Mouse (Mus musculus) liver, embryonic 11.5 days (tissue): ENCODE results near the gene Slc35e3. TPM values are rescaled to one million over a fixed set of nuclear protein-coding genes. Genes with fewer than 3 reads are reported as not detected.

ENCODE experiments used
- ATAC-seq: fragments of 200-750 bp; cut with Nextera tagmentation; replicated peaks from 2 replicates; pipeline ENCODE4 v1.8.0; 2017; ENCODE audit warnings: moderate number of reproducible peaks, mild to moderate bottlenecking, moderate TSS enrichment, moderate library complexity; ENCODE audit not compliant: low FRiP score
- DNase-seq: peaks from one replicate; pipeline ENCODE4 v3.0.0-alpha.2; 2017; ENCODE audit warnings: low spot score
- H3K27ac ChIP-seq: fragments of 300-500 bp; sonication (generic); 2 replicates; pipeline ENCODE4 v1.5.1; 2014; ENCODE audit warnings: mild to moderate bottlenecking, low read depth, low read length, control low read depth
- H3K27me3 ChIP-seq: fragments of 300-500 bp; sonication (generic); replicated peaks from 2 replicates; pipeline ENCODE4 v1.6.1; 2014; ENCODE audit warnings: low read length, mixed read lengths; ENCODE audit not compliant: control insufficient read depth, insufficient read depth
- H3K36me3 ChIP-seq: fragments of 300-500 bp; sonication (generic); 2 replicates; pipeline ENCODE4 v1.6.1; 2014; ENCODE audit warnings: mild to moderate bottlenecking, low read length, moderate library complexity, mixed read lengths; ENCODE audit not compliant: control insufficient read depth, insufficient read depth
- H3K4me1 ChIP-seq: fragments of 300-500 bp; sonication (generic); replicated peaks from 2 replicates; pipeline ENCODE4 v1.6.1; 2014; ENCODE audit warnings: low read length, mixed read lengths; ENCODE audit not compliant: control insufficient read depth, insufficient read depth
- H3K4me2 ChIP-seq: fragments of 300-500 bp; sonication (generic); 2 replicates; pipeline ENCODE4 v1.6.1; 2014; ENCODE audit warnings: mild to moderate bottlenecking, control low read depth, moderate library complexity
- H3K4me3 ChIP-seq: fragments of 300-500 bp; sonication (generic); 2 replicates; pipeline ENCODE4 v1.5.1; 2014; ENCODE audit warnings: low read depth, low read length, control low read depth
- H3K9ac ChIP-seq: fragments of 300-500 bp; sonication (generic); 2 replicates; pipeline ENCODE4 v1.6.1; 2014; ENCODE audit warnings: low read depth, low read length, control low read depth
- H3K9me3 ChIP-seq: fragments of 300-500 bp; sonication (generic); 2 replicates; pipeline ENCODE4 v1.6.1; 2016; ENCODE audit warnings: low read length, inconsistent platforms, mixed read lengths; ENCODE audit not compliant: control insufficient read depth
- WGBS: fragments of 180-500 bp; shearing (Covaris S2); extraction: QIAGEN DNeasy Blood & Tissue Kit; methylation state at CpG from one replicate; pipeline ENCODE4 v1.1.7; 2014; 5-methylcytosine and 5-hydroxymethylcytosine counted together
- polyA plus RNA-seq: library from polyadenylated mRNA; unstranded; fragments of >200 nt; fragmentation: Nextera tagmentation; extraction: Ambion mirVana; gene quantifications from 2 replicates; pipeline ENCODE4 v1.2.1, GENCODE M21; 2014

Gene Slc35e3
- polyA plus RNA-seq, 1 experiment from 2014 or later, result 7.2 TPM

- Histone ChIP-seq H3K9ac (no peak overlapping the region), H3K4me3 (no peak overlapping the region), H3K4me2 (no peak overlapping the region), H3K27ac (no peak overlapping the region), H3K27me3 (no peaks in the 10 kb centered on the region), H3K4me1 (no peaks in the 10 kb centered on the region), H3K36me3 (peaks cover 63% of the 10 kb centered on the region), H3K9me3 (no peaks in the 10 kb centered on the region)
- WGBS, result 95% methylated on average over 10 of the region's 10 CpGs
- DNase-seq, result no peak
- no peak for ATAC-seq
These were observed 47.6 kb downstream of the Slc35e3 start for GRCm38 (mm10) chr10:117698313-117699138.

DNA sequence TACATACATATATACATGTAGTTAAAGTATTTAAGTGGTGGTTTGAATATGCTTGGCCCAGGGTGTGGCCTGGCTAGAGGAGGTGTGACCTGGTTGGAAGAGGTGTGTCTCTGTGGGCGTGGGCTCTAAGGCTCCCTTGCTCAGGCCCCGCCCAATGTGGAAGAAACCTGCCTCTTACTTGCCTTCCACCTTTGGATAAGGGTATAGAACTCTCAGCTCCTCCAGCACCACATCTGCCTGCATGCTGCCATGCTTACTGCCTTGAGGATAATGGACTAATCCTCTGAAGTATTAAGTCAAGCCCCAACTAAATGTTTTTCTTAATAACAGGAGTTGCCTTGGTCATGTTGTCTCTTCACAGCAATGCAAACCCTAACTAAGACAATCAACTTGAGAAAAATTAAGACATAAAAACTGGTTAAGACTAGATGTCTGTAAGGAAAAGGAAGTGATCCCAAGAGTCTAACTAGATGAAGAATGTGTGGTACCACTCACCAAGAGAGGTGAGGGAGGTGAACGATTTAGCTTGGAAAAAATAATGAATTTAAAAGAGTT is 48.5 kb downstream of the Slc35e3 start:
- H3K9me3 ChIP-seq, result no peaks in the 10 kb centered on the region
- WGBS, result 94% methylated on average over 3 of the region's 3 CpGs
- ATAC-seq (peak; percentile 47; the same call in 1 of the 2 replicates), DNase-seq (no peak)
- H3K4me1 ChIP-seq, result no peaks in the 10 kb centered on the region
- H3K9ac ChIP-seq, result no peak overlapping the region
- no peaks in the 10 kb centered on the region for H3K27me3 ChIP-seq
- no peak overlapping the region for H3K27ac ChIP-seq
- H3K36me3 ChIP-seq, result peaks cover 59% of the 10 kb centered on the region
- no peak overlapping the region for H3K4me2 ChIP-seq
- H3K4me3 ChIP-seq, result no peak overlapping the region

DNA sequence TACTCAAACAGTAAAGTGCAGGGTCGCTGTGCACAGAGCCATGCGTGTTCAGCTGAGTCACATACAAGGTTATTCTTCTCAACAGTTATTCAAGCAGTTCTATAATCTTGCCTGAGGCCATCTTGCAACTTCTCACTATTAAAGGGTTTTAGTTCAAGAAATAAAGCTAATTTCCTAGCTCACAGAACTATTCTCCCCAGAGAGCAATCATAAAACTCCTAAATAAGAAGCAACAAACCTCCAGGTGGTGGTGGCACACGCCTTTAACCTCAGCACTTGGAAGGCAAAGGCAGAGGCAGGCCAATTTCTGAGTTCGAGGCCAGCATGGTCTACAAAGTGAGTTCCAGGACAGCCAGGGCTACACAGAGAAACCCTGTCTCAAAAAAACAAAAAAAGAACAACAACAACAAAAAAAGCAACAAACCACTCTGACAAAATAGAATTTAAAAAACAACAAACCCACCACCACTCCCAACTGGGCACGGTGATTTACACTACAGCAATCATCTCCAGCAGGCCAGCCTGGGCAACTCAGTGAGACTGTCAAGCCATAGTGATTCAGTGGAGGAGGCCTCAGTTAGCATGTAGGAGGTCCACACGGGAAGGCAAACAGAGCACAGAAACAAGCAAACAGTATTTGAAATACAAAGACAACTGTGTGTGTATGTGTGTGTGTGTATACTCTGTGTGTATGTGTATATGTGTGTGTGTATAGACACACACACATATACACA is 49.2 kb downstream of the Slc35e3 start:
- no peak overlapping the region for H3K4me3 ChIP-seq
- H3K9me3 ChIP-seq, result no peaks in the 10 kb centered on the region
- WGBS, result 92% methylated on average over 6 of the region's 6 CpGs
- ATAC-seq, result no peak
- no peaks in the 10 kb centered on the region for H3K27me3 ChIP-seq
- H3K4me2 ChIP-seq, result no peak overlapping the region
- no peak for DNase-seq
- peaks cover 61% of the 10 kb centered on the region for H3K36me3 ChIP-seq
- H3K9ac ChIP-seq, result no peak overlapping the region
- no peaks in the 10 kb centered on the region for H3K4me1 ChIP-seq
- no peak overlapping the region for H3K27ac ChIP-seq

DNA sequence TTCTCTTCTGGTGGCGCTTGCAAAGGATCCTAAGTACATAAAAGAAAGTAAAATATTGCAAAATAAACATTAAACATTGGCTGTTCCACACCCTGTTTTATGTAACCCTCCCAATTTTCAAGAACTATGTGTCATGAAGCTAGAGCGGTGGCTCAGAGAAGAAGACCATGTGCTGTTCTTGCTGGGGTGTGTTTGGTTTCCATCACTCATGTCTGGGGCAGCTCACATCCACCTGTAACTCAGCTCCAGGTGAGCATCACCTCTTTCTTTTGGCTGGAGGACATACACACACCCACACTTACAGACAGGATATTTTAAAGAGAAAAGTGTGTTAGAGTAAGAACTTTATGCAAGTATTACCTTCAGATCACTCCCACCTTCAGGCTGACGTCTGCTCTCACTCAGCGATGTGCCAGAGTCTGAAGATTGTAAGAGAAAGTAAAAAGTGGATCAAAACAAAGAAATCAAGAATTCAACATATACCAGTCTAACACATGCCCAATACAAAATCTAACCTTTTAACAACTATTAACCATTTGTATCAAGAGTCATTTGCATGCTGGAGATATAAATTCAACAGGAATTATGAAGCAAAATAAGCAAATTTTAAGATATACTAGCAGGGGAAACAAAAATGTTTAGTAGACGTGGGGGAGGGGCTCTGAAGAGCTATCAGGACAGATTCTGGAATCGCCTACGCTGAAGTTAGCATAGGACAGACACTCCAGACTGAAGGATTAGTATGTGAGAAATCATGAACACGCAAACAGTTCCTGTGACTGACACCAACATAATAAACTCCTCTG is 49.9 kb downstream of the Slc35e3 start:
- Histone ChIP-seq H3K9ac (no peak overlapping the region), H3K4me3 (no peak overlapping the region), H3K27ac (no peak overlapping the region), H3K4me1 (no peaks in the 10 kb centered on the region), H3K4me2 (no peak overlapping the region), H3K36me3 (peaks cover 57% of the 10 kb centered on the region), H3K9me3 (no peaks in the 10 kb centered on the region), H3K27me3 (no peaks in the 10 kb centered on the region)
- WGBS, result 89% methylated on average over 8 of the region's 8 CpGs
- ATAC-seq (no peak), DNase-seq (no peak)

DNA sequence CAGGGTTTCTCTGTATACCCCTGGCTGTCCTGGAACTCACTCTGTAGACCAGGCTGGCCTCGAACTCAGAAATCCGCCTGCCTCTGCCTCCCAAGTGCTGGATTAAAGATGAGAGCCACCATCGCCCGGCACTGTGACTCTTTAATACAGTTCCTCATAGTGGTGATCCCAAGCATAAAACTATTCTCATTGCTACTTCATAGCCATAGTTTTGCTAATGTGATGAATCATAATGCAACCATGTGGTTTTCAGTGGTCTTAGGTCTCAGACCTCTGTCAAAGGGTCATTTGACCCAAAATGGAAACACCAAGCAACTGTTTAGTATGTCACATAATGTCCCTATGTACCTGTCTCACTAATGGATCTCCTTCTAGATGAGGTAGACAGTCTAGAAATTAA is 50.6 kb downstream of the Slc35e3 start:
- 90% methylated on average over 4 of the region's 4 CpGs for WGBS
- no peak for ATAC-seq
- no peaks in the 10 kb centered on the region for H3K4me1 ChIP-seq

DNA sequence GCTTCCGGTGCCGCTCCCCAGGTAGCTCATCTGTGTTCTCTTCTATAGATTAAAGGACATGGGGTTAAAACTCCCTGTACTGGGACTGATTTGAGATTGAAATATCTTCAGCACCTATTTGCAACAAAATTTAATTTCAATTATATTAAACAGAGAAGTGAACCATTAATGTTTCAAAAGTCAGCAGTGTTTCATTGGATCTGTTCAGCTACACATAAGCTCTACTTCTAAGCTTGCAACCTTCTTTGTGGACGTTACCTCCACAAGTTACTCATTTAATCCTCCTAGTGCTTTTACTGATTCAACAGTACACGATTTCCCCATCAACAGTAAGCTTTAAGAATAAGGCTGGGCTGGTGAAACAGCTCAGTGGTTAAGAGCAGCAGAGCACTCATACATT is 51.1 kb downstream of the Slc35e3 start:
- H3K4me3 ChIP-seq, result no peak overlapping the region
- WGBS, result 91% methylated on average over 4 of the region's 4 CpGs
- ATAC-seq, result no peak
- H3K4me2 ChIP-seq, result no peak overlapping the region
- H3K9me3 ChIP-seq, result no peaks in the 10 kb centered on the region
- H3K36me3 ChIP-seq, result peaks cover 63% of the 10 kb centered on the region
- DNase-seq, result no peak
- no peak overlapping the region for H3K9ac ChIP-seq
- H3K27ac ChIP-seq, result no peak overlapping the region
- H3K27me3 ChIP-seq, result no peaks in the 10 kb centered on the region
- H3K4me1 ChIP-seq, result no peaks in the 10 kb centered on the region

More for the DNA sequence above, 50.6 kb downstream of the Slc35e3 start:
- no peak overlapping the region for H3K9ac ChIP-seq
- H3K27ac ChIP-seq, result no peak overlapping the region
- no peak overlapping the region for H3K4me3 ChIP-seq
- H3K36me3 ChIP-seq, result peaks cover 60% of the 10 kb centered on the region
- H3K27me3 ChIP-seq, result no peaks in the 10 kb centered on the region
- DNase-seq, result no peak
- H3K4me2 ChIP-seq, result no peak overlapping the region
- H3K9me3 ChIP-seq, result no peaks in the 10 kb centered on the region

DNA sequence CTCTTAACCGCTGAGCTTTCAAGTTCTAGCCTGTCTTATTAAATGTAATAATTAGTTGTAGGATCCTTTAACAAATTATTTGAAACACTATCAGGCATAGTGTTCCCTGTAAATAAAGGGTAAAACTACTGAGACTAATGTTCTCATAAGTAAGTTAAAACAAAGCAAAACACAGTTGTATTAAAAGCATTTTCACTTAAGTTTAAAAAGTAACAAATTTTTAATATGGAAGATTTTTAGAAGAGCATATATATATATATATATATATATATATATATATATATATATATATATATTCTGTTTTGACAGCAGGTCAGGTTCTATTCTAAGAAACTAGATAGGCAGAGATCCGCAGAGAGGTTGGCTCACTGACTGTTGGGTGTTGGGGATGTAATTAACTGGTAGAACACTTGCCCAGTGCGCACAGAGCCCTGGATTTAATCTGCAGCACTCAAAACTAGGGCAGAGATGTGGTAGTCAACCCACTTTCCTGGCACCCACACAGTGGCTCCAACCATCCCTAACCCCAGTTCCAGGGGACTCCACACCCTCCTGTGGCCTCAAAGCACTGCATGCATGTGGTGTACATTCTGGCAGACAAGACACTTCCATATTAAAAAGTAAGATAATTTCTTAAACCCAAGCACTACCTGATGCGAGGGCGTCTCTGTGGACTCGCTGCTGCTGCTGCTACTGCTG is 51.8 kb downstream of the Slc35e3 start:
- 96% methylated on average over 6 of the region's 6 CpGs for WGBS
- H3K36me3 ChIP-seq, result peaks cover 60% of the 10 kb centered on the region
- no peak for DNase-seq

DNA sequence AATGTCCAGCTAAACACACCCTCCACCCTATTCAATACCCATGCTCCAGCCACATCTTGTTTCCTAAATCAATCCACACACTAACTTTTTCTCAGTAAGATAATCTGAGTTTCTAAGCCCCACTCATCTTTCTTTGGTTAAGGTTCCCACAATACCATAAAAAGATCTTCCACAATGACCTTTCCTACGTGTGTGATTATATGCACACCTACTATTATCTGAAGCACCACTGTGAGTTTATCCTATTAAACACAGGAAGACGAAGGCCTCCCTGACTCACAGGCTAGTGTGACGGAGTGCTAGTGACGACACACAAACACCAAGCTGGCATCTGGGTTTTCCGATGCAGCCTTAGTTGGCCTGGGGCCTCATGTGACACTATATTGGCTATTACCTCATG is 53.2 kb downstream of the Slc35e3 start:
- Histone ChIP-seq H3K9me3 (no peaks in the 10 kb centered on the region), H3K4me2 (no peak overlapping the region), H3K27ac (no peak overlapping the region), H3K27me3 (no peaks in the 10 kb centered on the region), H3K4me1 (no peaks in the 10 kb centered on the region), H3K9ac (no peak overlapping the region), H3K4me3 (no peak overlapping the region), H3K36me3 (peaks cover 57% of the 10 kb centered on the region)
- WGBS, result 95% methylated on average over 5 of the region's 5 CpGs
- ATAC-seq, result no peak
- no peak for DNase-seq

More for the DNA sequence above, 51.8 kb downstream of the Slc35e3 start:
- H3K4me2 ChIP-seq, result no peak overlapping the region
- no peak overlapping the region for H3K9ac ChIP-seq
- no peaks in the 10 kb centered on the region for H3K4me1 ChIP-seq
- no peaks in the 10 kb centered on the region for H3K27me3 ChIP-seq
- H3K9me3 ChIP-seq, result no peaks in the 10 kb centered on the region
- H3K27ac ChIP-seq, result no peak overlapping the region
- ATAC-seq, result no peak
- no peak overlapping the region for H3K4me3 ChIP-seq
